Mouse (Mus musculus) brain, adult 2 months (tissue): ENCODE measurements at regions not wholly inside any gene's neighbourhood (a gene's known extent, or its start where the extent isn't known, plus 50 kb on each side); places are given as distances from the start of the nearest gene placed in this dataset.

ENCODE experiments used
- DNase-seq: peaks from one replicate; pipeline ENCODE4 v3.0.0; 2011; ENCODE audit warnings: low read depth, low spot score

- DNase-seq = no peak
Measured at GRCm38 (mm10) chr6:31106856-31107359, 148.0 kb upstream of the Klf14 start.

- DNase-seq = no peak
Measured at GRCm38 (mm10) chr6:31107360-31107759, 148.5 kb upstream of the Klf14 start.

- DNase-seq = no peak
Measured at GRCm38 (mm10) chr6:31107916-31108685, 149.2 kb upstream of the Klf14 start.

GRCm38 (mm10) chr6:31109604-31110003 is 150.7 kb upstream of the Klf14 start:
- no peak for DNase-seq

- no peak for DNase-seq
Measured at GRCm38 (mm10) chr6:31112293-31113077, 153.6 kb upstream of the Klf14 start.

GRCm38 (mm10) chr6:31113558-31114326 is 154.9 kb upstream of the Klf14 start:
- DNase-seq = no peak

GRCm38 (mm10) chr6:31114336-31115335 is 155.8 kb upstream of the Klf14 start:
- peak; percentile 75 for DNase-seq

GRCm38 (mm10) chr6:31115566-31115965 is 156.7 kb upstream of the Klf14 start:
- no peak for DNase-seq

GRCm38 (mm10) chr6:31116365-31116764 is 157.5 kb upstream of the Klf14 start:
- peak; percentile 71 for DNase-seq

- DNase-seq = no peak
Measured at GRCm38 (mm10) chr6:31117666-31118065, 158.8 kb upstream of the Klf14 start.

- DNase-seq = peak; percentile 58
Measured at GRCm38 (mm10) chr6:31121008-31121407, 162.1 kb upstream of the Klf14 start.

- DNase-seq = no peak
Measured at GRCm38 (mm10) chr6:31122895-31123294, 164.0 kb upstream of the Klf14 start.

GRCm38 (mm10) chr6:31123342-31123990 is 164.6 kb upstream of the Klf14 start:
- DNase-seq = no peak

- no peak for DNase-seq
Measured at GRCm38 (mm10) chr6:31124076-31124475, 165.2 kb upstream of the Klf14 start.

- no peak for DNase-seq
Measured at GRCm38 (mm10) chr6:31124872-31125271, 166.0 kb upstream of the Klf14 start.

GRCm38 (mm10) chr6:31125328-31126118 is 166.6 kb upstream of the Klf14 start:
- peak; percentile 64 for DNase-seq

GRCm38 (mm10) chr6:31126131-31126871 is 167.4 kb upstream of the Klf14 start:
- peak; percentile 58 for DNase-seq

GRCm38 (mm10) chr6:31129170-31129569 is 170.3 kb upstream of the Klf14 start:
- no peak for DNase-seq

GRCm38 (mm10) chr6:31129987-31130386 is 171.1 kb upstream of the Klf14 start:
- DNase-seq = no peak
